Mouse (Mus musculus): ENCODE measurements around the gene Clrn2. TPM values are rescaled to one million over a fixed set of nuclear protein-coding genes. Genes with fewer than 3 reads are reported as not detected.

Clrn2 gene
- polyA plus RNA-seq (2012; rRNA removed), result not detected in 2 replicates

DNA sequence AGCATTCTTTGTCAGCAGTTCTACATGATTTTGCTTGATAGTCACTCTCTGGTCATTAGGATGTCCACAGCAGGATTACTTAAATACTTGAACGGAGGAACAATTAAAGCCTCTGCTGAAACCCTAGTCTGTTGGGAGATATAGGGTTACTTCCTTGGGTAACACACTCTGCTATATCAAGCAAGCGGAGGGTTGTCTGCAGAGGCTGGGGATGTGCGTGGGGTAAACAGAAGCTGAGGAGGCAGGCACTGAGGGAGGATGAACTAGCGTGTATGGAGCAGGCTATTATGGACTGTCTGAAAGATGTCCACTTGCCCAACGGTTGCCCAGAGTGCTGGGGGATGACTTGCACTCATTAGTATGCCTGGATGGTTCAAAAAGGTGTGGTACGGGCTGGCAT is at the start of gene Clrn2:
TSS of gene Clrn2 (plus strand) at position 301 of the 400 bp plus-strand sequence.

DNA sequence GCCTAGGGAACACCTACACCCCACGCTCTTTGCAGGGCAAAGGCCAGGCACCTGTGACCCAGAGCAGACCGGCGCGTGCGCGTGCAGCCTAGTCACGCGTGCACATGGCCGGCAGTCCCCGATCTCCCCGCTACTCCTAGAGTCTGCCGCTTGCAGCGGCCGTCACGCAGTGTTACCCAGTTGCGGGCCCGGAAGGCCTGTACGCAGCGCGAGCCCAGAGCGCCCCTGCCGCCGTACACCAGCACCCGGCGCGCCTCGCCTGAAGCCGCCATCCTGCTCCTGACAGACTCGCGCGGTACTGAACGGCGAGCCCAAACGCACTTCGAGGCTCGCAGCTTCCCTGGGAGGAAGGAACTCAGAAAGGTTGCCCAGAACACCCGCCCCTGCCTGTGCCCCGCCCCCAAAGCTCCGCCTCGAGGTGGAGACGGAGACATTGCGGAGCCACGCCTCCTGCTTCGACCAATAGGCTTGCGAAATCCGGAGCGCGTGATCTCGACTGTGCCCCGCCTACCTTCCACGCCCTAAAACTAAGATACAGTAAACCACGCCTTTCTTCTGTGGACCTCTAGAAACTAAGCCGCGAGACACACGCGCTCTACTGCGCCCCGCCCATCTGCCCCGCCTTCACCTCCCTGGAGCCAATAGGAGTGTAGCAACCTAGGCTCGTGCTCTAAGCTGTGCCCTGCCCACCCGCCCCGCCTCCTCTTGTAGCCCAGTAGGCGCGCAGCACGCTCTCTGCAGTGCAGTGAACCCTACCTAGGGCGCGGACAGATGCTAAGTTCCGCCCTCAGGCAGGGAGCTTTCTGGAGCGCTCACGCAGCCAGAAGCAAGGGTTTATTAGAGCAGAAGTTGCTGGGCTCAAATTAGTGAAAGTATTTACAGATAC is 3.5 kb upstream of the Clrn2 start, which contains the start of gene Qdpr:
TSS of gene Qdpr (minus strand) at position 406 of the 886 bp plus-strand sequence.

DNA sequence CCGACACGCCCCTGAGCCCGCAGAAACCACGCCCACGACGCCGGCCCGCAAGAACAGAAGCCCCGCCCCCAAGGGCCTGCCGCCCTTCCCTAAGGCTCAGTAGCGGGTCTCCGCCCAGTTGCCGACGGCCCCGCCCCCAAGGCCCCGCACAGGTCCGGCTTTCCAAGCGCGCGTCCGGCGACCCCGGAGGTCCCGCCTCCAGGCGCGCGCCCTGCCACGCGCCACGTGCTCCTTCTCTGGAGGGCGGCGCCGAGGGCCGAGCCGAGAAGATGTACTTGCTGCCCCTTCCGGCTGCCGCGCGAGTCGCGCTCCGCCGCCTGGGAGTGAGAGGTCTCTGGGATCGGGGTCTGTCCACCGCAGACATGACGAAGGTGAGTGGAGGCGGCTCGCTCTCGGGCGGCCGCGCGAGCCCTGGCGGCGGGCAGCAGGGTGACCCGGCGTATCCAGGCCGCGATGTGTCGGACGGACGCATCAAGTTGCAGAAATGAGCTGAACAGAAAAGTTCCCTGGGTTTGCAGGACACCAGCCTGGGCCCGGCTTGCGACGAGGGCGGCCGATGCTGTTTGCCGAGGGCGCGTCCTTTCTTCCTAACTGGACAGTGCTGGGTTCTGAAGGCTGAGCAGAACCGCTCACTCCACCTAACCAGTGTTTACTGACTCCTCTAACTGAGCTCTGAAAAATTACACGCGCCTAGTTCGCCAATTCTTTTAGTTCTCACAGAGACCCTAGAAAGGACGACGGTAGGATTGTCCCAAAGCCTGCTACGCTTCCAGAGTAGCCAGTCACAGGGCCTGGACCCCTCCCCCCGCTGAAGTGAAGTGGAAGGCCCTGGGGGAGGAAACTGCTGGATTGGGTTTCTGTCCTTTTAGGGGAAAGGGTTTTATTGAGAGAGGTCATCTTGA is 39.9 kb downstream of the Clrn2 start, which contains the start of gene Lap3:
TSS of gene Lap3 (plus strand) at position 184 of the 902 bp plus-strand sequence.

Other genes starting within 250 kb of the Clrn2 start
- 104 and 149 TPM in 2 replicates for gene Qdpr, start 3.5 kb upstream of the Clrn2 start, polyA plus RNA-seq (2012; rRNA removed)
- 36.5 and 38.0 TPM in 2 replicates for gene Lap3, start 39.6 kb downstream of the Clrn2 start, polyA plus RNA-seq (2012; rRNA removed)
- gene Med28, start 66.5 kb downstream of the Clrn2 start, polyA plus RNA-seq (2012; rRNA removed), result 27.7 and 31.1 TPM in 2 replicates
- 0.03 and 0.06 TPM in 2 replicates for gene Fam184b, start 185.9 kb downstream of the Clrn2 start, polyA plus RNA-seq (2012; rRNA removed)
- 12.1 and 14.2 TPM in 2 replicates for gene Ncapg, start 216.2 kb downstream of the Clrn2 start, polyA plus RNA-seq (2012; rRNA removed)

All from liver, embryonic 18 days (tissue).